Mouse (Mus musculus) urinary bladder, postnatal 14 days (tissue): Measurements from ENCODE around the gene Csmd2.
"Not testable (repeated sequence)": the region's sequence is repeated elsewhere in the genome, so short reads cannot be mapped to it uniquely, and the experiment has no call there.

Experiments
- DNase-seq: peaks from one replicate; pipeline ENCODE4 v3.0.0; 2021; ENCODE audit warnings: low spot score

The Csmd2 gene

DNA sequence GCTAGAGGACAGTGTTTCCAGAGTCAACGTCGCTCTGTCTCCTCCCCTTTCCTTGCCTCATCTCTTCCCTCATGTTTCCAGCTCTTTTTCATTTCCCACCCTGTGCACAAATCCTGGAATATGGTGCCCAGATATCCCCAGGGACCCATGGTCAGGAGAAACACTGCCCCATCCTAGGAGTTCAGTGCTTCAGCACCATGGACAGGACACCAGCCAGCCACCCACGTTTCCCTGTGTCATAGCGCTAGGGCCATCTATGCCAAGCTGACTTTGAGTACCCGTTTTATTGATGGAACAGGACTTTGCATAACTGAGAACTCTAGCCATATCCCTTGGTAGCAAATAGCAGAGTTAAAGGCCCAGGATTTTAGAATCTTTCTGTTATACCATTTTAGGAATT lies 55.0 kb downstream of the Csmd2 start:
- peak; percentile 7 for DNase-seq

DNA sequence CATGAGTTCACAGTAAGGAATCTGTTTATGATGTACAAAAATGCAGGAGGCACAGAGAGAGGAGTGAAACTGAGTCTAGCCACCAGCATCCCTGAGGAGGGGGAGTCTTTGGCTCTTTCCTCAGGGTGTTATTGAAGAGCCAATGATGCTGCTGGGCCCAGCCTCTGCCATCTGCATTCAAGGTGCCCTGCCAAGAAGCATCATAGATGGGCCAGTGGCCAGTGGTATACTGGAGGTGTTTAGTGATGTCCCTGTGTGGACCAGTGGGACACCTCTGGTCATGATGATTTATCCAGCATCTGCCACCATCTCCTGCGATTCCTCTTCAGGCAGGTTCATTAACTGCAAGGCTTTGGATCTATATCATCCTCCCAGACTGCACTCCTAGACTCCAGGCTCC lies 61.1 kb downstream of the Csmd2 start:
- no peak for DNase-seq

DNA sequence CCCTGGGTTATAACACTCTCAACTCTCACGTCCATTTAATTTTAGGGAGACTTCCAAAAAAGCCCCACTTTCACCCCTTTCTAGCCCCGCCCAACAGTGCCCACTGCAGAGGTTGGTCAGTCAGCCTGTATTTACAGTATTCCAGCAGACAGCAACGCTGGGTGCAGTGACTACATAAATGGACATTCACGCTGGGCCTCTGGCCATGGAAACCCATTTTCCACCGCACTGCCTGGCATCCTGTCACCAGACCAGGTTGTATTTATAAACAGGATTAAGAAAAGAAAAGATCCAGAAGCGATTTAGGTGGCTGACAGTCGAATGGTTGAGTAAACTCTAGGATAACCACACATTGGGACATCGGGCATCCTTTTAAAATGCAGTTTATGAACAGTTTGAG lies 65.0 kb downstream of the Csmd2 start:
- DNase-seq: no peak

DNA sequence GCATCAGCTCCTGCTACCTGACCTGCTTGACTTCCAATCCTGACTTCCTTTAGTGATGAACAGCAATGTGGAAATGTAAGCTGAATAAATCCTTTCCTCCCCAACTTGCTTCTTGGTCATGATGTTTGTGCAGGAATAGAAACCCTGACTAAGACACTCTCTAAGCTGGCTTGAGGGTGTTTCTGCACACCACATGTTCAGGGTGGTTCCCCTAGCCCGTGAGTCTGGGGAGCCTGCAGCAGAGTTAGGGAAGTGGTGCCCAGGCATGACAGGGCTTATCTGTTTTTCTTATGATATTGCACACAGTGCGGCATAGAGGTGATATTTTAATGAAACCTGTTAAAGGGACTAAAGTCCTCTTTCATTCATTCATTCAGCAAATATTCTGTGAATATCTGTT lies 73.6 kb downstream of the Csmd2 start:
- DNase-seq: not testable (repeated sequence)

DNA sequence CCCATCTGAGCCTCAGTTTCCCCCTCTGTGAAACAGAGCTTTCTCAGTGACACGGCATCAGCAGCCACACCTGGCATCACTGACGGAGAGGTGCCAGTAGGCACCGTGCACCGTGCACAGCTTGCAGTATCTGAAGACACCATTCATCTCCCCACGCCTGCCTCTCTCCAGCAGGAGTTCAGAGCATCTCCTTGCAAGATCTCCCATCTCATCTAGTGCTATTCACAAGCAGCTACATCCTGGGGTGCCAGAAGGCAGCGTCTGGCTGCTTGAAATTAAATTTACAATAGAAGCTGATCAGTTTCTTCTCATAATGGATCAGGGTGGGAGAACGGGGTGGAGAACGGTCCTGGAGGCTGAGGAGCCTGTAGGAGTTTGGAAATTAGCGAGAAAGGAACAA lies 79.5 kb downstream of the Csmd2 start:
- DNase-seq: no peak

DNA sequence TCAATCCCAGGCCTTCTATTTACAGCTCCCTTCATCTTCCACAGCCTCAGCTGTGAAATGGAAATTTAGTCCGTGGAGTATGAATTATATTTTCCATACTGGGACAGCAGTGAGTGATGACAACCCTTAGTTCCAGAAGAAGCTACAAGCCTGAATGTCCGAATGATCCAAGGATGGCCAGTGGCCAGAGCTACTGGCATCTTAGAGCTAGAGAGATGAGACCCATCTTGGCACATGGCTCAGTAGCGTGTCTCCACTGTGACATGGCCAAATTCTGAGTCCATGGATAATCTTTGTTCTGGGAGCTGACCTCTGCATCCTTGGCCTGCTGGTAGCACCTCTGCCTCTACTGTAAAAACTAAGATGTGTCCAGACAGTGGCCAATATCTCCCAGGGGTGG lies 96.8 kb downstream of the Csmd2 start:
- DNase-seq: no peak

DNA sequence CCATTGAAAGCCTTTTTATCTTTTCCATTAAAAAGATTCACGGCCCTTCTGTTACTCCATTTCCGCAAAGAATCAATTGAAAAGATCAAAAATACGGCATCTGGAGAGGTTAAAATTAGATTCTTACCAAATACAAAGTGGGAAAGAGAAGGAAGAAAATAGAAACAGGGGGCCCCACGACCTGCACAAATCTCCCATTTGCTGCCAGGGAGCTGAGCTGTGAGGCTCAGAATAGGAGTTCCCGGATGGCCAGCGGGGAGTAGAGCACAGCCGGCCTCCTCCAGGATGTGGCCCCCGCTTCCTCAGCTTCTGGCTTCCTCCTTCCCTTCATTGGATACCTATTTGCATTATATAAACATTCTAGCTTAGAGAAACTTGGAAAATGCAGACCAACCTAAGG lies 97.4 kb downstream of the Csmd2 start:
- DNase-seq: no peak

DNA sequence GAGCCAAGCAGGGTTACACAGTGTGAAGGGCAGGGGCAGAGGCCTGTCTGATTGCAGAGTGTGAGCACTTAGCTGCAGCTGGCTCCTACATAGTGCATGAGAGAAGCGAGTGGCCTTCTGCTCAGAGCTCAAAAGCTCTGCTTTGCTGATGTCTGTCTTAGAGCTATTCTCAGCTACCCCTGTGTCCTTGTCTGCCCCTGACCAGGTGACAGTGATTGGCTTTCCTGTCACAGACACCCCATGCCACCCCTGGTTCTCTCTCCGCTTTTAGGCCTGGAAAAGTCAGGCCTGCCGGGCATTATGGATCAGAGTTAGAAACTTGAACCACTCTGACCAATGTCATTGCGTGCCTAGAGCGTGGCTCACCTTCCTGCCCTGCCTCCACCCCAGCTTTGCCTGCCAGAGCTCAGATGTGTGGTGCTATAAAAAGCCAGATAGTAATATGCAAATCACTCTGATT lies 99.5 kb downstream of the Csmd2 start:
- no peak for DNase-seq

DNA sequence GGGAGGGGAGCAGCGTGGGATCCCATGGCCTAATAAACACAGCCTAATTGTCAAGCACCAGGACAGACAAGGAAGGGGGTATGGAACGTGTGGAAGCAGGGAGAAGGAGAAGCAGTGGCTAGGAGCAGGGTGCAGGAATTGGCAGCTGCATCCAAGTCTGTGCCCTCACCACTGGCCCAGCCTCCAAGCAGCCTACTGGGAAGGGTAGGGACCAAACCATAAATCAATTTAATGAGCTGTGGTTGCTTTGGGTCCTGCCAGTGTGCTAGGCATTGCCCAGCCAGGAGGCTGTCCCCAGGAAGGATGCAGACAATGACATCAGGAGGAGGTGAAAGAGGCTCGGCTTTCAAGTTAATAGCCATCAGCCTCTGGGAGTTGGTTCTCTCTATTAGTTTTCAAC lies 100.0 kb downstream of the Csmd2 start:
- DNase-seq: no peak

DNA sequence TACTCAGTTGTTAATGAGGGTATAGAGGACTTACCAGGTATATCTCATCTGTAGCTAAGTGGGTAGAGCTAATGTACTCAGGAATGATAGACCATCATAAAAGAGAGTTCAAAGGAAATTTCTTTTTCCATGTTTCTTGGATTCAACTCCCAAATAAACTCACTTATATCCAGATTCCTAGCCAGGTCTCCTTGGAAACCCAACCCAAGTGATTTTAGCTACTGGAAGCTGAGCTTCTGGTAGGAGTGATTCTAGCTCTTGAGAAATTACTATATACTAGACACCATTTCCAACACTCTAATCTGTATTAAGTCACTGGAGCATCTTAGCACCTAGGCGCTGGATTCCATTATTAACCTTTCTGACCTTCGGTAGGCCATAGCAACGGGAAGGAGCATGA lies 100.6 kb downstream of the Csmd2 start:
- DNase-seq: no peak

DNA sequence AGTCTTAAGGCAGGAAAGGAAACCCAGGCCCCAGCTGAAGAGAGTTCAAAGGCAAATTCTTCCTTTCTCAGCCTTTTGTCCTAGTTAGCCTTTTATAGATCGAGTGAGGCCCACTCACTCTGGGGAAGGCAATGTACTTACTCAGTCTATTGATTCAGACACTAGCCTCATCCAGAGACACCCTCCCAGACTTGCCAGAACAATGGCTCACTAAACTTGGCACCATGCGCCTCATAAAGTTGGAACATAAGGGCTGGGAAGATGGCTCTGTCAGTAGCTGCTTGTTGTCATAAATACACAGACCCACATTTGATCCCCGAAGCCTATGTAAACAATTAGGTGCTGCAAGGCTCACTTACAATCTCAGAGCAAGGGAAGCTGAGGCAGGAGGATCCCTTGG lies 104.3 kb downstream of the Csmd2 start:
- DNase-seq: no peak

DNA sequence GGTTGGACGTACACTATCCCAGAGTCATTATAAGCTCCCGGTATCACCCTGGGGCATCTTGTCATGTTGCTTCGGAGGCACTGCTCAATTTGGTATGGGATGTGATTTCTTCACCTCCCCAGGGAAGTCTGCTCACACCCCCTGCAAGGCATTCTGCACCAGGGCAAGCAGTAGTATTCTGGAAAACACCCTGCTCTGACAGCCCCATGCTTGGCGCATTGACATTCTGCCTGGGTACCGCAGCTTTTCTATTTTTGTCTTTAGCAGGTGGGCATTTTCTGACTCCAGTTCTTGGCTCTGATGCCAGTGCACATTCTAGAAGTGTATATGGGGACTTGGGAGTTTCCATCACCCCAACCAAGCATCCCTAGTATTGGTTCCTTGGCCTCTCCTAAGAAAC lies 111.9 kb downstream of the Csmd2 start:
- no peak for DNase-seq

DNA sequence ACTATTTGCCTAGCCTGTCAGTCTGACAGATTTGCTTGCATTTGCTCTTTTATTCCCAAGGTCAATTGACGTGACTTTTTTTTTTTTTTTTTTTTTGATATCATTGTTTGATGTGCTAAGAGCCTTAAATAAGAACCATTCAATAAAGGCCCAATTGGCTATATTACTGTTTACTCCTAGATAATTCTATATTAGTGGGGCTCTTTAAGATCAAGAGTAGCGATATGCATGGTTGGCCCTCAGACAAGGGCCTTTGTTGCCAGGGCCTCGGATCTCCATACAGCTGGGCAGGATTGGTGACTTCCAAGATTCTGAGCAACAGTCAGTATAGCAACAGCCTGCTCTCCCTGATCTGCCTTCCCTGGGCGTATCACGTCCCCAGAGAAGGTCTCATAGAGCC lies 112.9 kb downstream of the Csmd2 start:
- no peak for DNase-seq

DNA sequence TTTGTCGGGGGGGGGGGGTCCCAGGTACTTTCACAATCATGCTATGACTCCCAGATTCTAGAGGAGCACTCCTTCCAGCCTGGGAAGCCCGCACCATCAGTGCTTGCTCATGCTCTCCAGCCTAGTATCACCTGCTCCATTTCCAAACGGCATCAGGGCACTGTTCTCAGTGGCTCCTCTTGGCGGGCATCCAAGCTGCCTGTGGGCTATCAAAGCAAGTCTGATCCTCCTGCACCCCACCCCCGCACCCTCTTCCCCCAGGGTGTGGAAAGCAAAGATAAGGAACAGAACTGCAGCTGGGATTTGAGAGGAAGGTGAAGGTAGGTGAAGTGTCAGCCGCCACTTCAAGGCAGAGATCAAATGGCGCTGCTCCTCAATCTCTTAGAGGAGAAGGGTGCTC lies 128.7 kb downstream of the Csmd2 start:
- no peak for DNase-seq

DNA sequence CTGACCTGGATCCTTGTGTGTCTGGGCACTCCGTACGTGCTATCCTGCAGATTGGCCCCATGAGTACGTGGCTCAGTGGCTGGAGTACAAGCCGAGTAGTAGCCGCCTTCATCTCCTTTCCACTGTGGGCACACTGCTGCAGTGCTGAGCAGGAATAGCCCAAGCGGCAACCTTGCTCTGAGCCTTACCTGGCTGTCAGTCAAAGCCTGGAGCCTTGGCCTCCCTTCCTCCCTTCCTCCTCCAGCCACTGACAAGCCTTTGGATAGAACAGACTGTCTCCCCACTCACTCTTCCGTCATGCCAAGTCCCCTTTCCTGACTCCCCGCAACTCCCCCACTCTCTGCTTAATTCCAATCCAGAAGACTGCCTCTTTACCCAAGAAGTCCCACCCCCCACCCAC lies 135.6 kb downstream of the Csmd2 start:
- DNase-seq: no peak

DNA sequence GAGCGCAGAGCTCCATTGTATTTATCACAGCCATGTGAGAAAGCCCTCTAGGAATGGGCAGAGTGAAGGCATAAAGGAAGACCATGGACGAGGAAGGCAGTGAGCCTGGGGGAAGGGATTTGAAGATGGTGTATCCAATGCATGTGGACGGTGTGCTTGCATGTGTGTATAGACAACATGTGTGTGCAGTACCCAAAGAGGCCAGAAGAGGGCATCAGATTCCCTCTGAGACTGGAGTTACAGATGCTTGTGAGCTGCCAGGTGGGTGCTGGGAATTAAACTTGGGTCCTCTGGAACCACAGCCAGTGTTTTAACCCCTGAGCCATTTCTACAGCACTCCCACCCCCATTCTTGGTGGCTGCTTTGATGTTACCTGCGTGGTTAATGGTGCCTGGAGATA lies 137.1 kb downstream of the Csmd2 start:
- DNase-seq: no peak

DNA sequence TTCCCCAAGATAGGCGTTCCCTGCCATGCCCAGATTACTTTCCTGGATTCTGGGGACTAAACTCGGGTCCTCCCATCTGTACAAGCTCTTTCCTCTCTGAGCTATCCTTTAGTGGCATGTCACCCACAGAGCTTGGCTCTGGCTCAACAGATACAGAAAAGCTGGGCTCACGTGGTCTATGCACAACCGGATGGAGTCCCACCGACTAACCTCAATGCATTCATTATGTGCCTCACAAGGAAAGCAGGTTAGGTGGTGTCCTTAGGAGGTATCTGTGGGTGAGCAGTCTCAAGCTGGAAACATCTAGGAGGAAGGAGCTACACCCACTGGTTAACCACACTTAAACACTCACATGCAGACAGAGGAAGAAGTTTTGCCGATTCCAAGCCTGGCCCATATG lies 140.9 kb downstream of the Csmd2 start:
- no peak for DNase-seq

DNA sequence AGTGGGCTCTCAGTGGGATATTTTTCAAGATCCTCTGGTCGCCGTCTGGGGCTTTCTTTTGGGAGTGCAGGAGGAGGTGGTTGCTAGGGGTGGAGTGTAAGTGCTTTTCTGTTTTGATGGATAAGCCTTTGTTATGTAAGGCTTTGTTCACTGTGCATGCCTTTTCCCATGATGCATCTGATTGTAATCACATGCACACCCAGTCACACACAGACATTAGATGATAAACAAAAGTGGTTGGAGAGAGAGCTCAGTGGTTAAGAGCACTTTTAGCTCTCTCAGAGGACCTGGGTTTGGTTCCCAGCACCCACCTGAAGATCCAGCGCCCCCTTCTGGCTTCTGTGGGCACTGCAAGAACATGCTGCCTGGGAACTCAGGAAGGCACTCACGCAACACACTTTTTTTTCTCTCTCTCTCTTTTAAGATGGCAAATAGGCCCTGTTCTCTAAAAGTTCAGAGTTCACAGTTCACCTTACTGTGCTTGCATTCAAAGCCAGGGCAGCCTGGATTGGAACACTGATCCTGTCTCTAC lies 143.0 kb downstream of the Csmd2 start:
- DNase-seq: no peak

DNA sequence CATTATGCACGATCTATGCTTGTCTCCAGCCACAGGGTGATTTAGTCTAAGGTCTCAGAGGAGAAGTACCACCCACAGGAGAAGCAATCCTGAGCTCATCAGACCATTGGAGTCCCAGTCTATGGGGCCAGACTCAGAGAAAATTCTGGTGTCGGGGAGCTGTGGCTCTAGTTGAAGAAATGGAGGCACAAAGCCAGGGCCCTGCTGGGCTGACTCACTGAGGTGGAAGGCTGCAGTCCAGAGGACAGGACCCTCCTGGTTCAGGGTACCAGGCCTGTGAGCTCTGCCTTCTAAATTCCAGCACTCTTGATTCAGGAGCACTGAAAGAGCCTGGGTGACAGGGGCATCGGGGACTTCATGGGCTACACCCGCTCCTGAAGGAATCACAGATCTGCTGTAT lies 144.0 kb downstream of the Csmd2 start:
- DNase-seq: no peak

DNA sequence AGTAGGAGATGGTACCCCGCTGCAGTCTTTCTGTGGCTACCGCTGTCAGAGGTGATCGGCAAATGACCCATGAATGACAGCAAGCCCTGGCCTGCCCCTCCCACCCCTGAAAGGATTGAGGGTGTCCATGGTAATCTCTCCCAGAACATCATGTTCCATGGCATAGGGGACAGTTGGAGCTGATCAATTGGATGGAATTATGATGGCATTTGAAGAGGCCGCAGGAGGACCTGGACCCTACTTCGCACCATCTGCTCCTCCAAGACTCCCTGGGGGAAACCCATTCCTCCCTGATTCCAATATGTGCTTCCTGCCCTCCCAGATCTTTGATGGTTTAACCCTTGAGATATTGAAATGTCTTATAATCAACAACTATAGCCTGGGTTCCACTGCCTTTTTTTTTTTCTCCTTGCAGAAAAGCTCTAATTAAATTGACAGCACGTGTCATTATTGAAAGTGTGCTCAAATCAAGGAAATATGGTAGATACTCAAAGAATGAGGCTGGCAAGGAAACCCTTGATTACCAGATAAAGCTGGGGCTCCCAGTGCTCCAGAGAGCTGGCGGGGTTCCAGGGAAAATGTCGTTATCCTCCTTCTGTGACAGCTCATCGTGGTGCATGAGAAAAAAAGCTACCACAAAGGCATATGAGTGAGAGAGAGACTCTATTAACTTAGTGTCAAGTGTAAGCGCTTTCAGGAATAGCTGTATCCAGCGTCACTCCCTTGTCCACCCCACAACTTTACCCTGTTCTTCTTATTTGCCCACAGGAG lies 145.4 kb downstream of the Csmd2 start:
- DNase-seq: no peak

DNA sequence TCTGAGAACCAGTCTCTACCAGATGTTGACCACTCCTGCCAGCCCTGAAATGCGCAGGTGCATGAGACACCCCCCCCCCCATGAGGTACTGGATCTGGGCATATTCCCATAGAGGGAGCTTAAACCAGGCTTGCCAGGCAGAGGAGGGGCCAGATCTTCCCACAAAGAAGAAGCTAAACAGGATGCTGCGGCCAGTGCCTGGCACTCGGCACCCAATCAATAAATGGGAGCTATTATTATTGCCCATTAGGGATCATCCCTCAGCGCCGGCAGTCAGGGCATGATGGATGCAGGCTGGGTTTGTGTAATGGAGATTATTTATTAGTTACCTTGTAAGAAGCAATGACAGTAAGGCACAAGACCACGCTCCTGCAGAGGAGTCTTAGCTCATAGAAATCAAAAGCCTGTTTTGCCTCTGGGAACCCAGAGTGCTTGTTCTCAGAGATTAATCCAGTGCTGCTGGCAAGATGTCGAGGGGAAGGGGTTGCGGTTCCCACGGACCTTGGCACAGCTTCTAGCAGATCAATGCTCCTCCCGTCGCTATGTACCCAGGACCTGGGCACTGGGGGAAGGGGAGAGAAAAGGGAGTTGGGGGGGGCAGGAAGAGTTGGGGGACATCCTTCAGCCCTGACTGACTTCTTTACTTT lies 146.8 kb downstream of the Csmd2 start:
- DNase-seq: no peak

DNA sequence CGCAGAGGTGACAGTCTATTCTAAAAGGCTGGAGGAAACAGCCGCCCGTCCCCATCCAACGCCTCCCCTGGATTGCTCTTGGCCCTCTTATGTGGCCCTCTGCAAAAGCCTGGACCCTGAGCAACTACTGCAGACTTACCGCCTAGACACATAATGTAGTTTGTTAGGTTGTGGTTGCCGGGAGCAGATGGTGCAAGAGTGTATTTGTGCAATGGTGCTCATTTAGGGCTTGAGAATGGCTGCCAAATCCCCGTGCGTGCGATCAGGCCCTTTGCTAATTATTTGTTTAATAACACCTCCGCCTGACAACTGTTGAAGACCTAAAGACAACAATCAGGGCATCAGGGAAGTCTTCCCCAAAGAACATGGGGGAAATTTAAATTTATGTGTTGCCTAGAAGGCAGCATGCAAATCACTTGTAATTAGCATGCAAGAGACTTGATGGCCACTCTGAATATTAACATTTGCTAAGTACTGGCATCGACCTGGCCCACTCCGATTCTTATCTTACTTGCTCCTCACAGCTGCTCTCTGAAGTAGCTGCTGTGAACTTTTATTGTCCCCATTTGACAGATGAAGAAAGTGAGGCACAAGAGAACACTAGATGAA lies 147.5 kb downstream of the Csmd2 start:
- no peak for DNase-seq

DNA sequence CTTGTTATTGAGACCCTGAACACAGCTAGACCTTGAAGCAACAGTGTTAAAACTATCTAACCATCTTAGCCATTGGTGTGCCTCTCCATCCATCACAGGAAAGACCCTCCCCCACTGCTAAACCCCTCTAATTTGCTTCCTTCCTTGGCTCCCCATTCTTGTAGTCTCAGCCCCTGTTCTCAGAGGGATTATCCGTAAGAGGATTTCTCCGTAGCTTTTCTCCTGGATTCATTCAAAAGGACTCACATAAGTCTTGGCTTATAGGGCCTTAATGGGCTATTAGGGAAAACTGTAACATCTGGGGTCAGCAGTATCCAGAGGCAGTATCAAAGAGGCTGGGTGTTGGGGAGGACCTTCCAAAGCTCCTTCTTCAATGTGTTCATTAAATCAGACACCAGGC lies 152.3 kb downstream of the Csmd2 start:
- no peak for DNase-seq
